Mouse (Mus musculus): ENCODE measurements around the gene Bahcc1. TPM values are rescaled to one million over a fixed set of nuclear protein-coding genes. Genes with fewer than 3 reads are reported as not detected.
A peak's percentile ranks its signal among the peaks of the same experiment; 100 is the strongest.

The Bahcc1 gene
- total and polyA plus RNA-seq, 2 experiments = 1.2 to 3.4 TPM

DNA sequence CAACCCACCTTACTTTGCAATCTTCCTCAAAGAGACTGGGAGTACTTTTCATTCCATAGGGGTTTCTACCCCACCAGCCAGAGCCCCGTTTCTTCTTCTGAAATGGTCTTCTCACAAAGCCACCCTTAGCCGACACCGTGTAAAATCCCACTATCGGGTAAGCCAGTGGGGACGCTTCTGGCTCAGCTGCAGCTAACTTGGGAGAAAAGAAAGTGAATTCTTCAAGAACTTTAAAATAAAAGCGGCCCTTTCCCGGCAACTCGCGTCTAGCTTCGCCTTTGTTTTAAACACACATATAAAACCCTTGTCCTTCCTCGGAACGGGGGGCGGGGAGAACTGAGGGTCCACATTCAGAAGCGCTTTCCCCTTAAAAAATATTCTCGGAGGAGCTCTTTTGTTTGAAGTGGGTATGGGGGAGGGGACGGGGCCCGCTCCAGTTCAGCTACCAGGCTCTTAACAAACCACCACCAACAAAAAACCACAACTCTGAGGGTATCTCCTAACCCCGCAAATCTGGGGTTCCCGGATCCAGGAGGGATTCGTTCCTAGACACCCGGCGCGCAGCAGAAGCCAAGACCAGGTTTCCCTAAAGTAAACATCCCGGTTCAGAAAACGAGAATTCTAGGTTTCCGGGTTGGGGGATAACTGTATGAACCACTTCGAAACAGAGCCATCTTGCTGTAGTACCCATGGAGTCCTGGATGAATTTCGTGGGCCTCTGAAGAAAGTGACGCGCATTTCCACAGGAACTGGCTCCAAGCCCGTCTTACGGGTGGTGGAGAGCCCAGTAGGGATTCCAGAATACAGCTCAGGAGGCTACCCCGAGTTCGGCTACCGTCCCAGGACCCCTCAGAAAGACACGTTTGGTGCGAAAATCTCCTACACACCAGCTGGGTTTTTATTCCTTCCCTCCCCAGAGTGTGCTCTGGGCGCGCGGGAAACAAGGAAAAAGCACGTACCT, 44.0 kb upstream of the Bahcc1 start:
- under 1% methylated on average over 41 of the region's 41 CpGs for WGBS
- peak overlapping the region; percentile 94 for H3K27ac ChIP-seq (replicated peaks; ENCODE audit: insufficient read depth, low read depth, low read length)
- peaks cover 13% of the 10 kb centered on the region for H3K4me1 ChIP-seq (ENCODE audit: control insufficient read depth, insufficient read depth, low read length)
- H3K79me2 ChIP-seq (ENCODE audit: control insufficient read depth, insufficient read depth, low read length) = peaks cover 19% of the 10 kb centered on the region; the same call in 1 of the 2 replicates
- TF ChIP-seq POLR2A (IDR thresholded peaks at IDR 0.05; ENCODE audit: extremely low read depth, insufficient read depth, low read length) = no peak
- TF ChIP-seq CTCF (IDR thresholded peaks at IDR 0.05; ENCODE audit: low read depth, low read length) = no peak
- H3K27me3 ChIP-seq (ENCODE audit: control insufficient read depth, insufficient read depth, low read length) = no peaks in the 10 kb centered on the region
- no peaks in the 10 kb centered on the region for H3K36me3 ChIP-seq (ENCODE audit: control insufficient read depth, insufficient read depth, low read length)
- peak overlapping the region; percentile 91 for H3K4me3 ChIP-seq (ENCODE audit: insufficient read depth, low read depth, low read length)
- H3K9ac ChIP-seq (ENCODE audit: low read depth, low read length) = peak overlapping the region; percentile 95
- peak; percentile 64 for DNase-seq (ENCODE audit: extremely low read depth, low read depth, low spot score)

DNA sequence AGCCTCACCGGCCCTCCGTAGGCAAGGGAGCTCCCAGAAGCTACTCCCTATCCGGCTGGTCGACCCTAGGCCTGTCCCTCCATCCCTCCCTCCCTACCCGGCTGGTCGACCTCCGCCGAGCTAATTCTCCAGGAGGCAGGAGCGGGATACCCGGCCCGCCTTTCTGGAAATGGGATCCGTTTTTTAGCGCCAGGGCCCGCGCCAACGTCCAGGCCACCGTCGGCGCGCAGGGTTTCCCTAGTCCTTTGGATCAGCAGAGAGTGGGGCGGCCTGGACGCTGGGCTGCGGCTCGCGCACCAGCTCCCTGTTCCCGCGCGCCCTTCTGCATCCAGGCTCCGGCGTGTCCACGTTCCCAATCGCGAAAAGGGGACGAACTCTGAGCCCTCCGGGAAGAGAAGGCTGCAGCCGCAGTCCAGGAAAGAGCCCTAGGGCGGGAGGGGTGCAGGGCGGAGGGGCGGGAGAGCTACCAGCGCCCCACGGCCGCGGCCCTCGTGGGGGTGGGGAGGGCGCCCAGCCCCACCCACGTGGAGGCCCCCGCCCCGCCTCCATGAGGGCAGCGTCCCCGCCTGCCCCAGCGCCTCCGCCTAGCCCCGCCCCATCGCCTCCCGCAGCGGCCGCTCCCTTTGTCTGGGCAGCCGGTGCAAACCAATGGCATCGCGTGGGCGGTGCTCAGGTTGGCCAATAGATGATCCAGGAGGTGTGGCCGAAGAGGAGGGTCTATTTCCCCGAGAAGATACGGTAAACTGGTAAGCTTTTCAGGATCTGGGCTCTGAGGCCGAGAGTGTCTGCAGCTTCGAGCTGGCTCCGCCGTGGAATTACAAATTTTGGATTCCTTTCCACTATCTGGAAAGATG, 43.1 kb upstream of the Bahcc1 start:
- Histone ChIP-seq H3K27ac (replicated peaks; ENCODE audit: insufficient read depth, low read depth, low read length) (peak overlapping the region; percentile 94), H3K79me2 (ENCODE audit: control insufficient read depth, insufficient read depth, low read length) (peaks cover 19% of the 10 kb centered on the region; the same call in 1 of the 2 replicates), H3K27me3 (ENCODE audit: control insufficient read depth, insufficient read depth, low read length) (no peaks in the 10 kb centered on the region), H3K9ac (ENCODE audit: low read depth, low read length) (peak overlapping the region; percentile 95), H3K4me1 (ENCODE audit: control insufficient read depth, insufficient read depth, low read length) (peaks cover 6% of the 10 kb centered on the region), H3K36me3 (ENCODE audit: control insufficient read depth, insufficient read depth, low read length) (no peaks in the 10 kb centered on the region), H3K4me3 (ENCODE audit: insufficient read depth, low read depth, low read length) (peak overlapping the region; percentile 91)
- peak; percentile 94 for DNase-seq (ENCODE audit: extremely low read depth, low read depth, low spot score)
- under 1% methylated on average over 68 of the region's 68 CpGs for WGBS
- TF ChIP-seq POLR2A (IDR thresholded peaks at IDR 0.05; ENCODE audit: extremely low read depth, insufficient read depth, low read length) (peak; percentile 92), CTCF (IDR thresholded peaks at IDR 0.05; ENCODE audit: low read depth, low read length) (no peak)

DNA sequence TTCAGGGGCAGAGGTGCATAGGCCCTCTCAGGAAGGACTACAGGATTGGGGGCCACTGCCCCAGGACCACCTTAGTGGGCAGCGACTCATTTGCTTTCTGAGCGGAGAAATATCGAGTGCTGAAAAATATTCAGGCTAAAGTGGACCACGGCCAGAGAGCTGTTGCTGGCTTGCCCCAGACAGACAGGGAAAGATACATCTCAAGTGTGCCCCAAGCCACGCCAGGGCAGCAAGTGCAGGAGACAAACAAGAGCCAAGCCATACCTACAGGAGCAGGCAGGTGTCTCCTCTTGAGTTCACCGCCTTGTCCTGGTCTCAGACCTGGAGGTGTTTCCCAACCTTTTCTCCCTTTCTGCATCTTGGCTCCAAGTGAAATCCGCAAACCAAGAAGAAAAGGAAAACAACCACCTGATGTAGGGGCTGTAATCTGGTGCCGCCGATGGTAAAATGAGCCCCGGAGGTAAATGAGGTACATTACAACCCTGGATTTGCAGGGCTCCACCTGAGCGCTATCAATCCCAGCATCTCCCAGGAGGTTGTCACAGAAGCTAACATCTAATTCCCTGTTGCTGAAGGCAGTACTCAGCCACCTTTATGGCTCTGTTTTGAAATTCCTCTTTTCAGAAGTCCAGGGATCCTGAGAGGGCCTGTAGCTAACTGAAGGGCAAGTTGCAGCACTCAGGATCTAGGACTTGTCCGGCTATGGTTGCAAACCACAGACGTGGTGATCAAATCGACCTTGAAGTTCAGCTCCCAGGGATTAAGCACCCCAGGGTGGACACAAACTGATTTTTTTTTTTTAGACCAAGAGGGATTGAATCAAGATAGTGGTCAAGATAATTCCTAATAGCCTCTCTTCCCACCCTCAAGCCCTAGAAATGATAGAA, 42.0 kb upstream of the Bahcc1 start:
- Histone ChIP-seq H3K27me3 (ENCODE audit: control insufficient read depth, insufficient read depth, low read length) (no peaks in the 10 kb centered on the region), H3K27ac (replicated peaks; ENCODE audit: insufficient read depth, low read depth, low read length) (peak overlapping the region; percentile 67), H3K79me2 (ENCODE audit: control insufficient read depth, insufficient read depth, low read length) (peaks cover 19% of the 10 kb centered on the region; the same call in 1 of the 2 replicates), H3K36me3 (ENCODE audit: control insufficient read depth, insufficient read depth, low read length) (no peaks in the 10 kb centered on the region), H3K4me1 (ENCODE audit: control insufficient read depth, insufficient read depth, low read length) (peaks cover 6% of the 10 kb centered on the region), H3K9ac (ENCODE audit: low read depth, low read length) (peak overlapping the region; percentile 31), H3K4me3 (ENCODE audit: insufficient read depth, low read depth, low read length) (no peak overlapping the region)
- 58% methylated on average over 14 of the region's 14 CpGs for WGBS
- TF ChIP-seq CTCF (IDR thresholded peaks at IDR 0.05; ENCODE audit: low read depth, low read length) (no peak), POLR2A (IDR thresholded peaks at IDR 0.05; ENCODE audit: extremely low read depth, insufficient read depth, low read length) (no peak)
- DNase-seq (ENCODE audit: extremely low read depth, low read depth, low spot score) = no peak

DNA sequence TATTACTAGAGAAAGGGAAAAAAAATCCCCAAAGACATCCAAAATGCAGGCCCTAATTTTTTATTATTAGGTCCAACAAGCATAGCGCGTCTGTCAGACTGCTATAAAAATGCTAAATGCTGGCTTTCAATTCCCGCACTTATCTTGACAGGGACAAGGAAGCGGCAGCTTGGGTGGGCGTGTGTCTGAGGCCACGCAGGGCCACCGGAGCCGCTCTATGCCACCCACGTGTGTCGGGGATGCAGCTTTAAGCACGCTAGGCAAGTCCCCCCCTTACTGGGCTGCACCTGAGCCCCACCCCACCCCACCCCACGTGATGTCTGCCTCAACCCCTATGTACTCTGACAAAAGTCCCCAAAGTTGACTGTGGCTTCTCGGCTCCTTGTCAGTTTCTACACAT, 33.9 kb upstream of the Bahcc1 start:
- no peak for TF ChIP-seq POLR2A (IDR thresholded peaks at IDR 0.05; ENCODE audit: extremely low read depth, insufficient read depth, low read length)
- no peak for TF ChIP-seq CTCF (IDR thresholded peaks at IDR 0.05; ENCODE audit: low read depth, low read length)
- no peaks in the 10 kb centered on the region for H3K36me3 ChIP-seq (ENCODE audit: control insufficient read depth, insufficient read depth, low read length)
- H3K27ac ChIP-seq (replicated peaks; ENCODE audit: insufficient read depth, low read depth, low read length) = no peak overlapping the region
- no peak overlapping the region for H3K4me3 ChIP-seq (ENCODE audit: insufficient read depth, low read depth, low read length)
- H3K4me1 ChIP-seq (ENCODE audit: control insufficient read depth, insufficient read depth, low read length) = no peaks in the 10 kb centered on the region
- H3K9ac ChIP-seq (ENCODE audit: low read depth, low read length) = no peak overlapping the region
- H3K79me2 ChIP-seq (ENCODE audit: control insufficient read depth, insufficient read depth, low read length) = no peaks in the 10 kb centered on the region
- no peaks in the 10 kb centered on the region for H3K27me3 ChIP-seq (ENCODE audit: control insufficient read depth, insufficient read depth, low read length)
- DNase-seq (ENCODE audit: extremely low read depth, low read depth, low spot score) = no peak
- WGBS = 82% methylated on average over 13 of the region's 13 CpGs

DNA sequence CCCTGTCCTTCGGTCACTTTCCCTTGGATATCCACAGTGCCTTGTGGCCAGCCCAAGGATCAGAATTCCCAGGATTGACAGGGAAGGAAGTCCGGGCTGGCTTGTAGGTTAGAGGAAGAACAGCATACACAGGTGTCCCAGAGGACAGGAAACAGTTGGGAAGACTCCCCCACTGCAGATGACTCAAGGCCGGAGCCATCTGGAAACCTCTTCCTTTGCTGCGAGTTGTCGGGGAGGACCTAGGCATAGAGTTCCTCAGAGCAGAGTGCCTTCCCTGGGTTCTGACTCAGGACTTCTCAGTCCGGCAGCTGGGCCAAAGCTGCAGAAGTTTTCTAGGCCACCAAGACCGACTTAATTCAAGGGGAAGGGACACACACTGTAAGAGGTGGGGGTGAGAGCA, 33.0 kb upstream of the Bahcc1 start:
- Histone ChIP-seq H3K27ac (replicated peaks; ENCODE audit: insufficient read depth, low read depth, low read length) (no peak overlapping the region), H3K9ac (ENCODE audit: low read depth, low read length) (no peak overlapping the region), H3K4me1 (ENCODE audit: control insufficient read depth, insufficient read depth, low read length) (no peaks in the 10 kb centered on the region), H3K36me3 (ENCODE audit: control insufficient read depth, insufficient read depth, low read length) (no peaks in the 10 kb centered on the region), H3K79me2 (ENCODE audit: control insufficient read depth, insufficient read depth, low read length) (no peaks in the 10 kb centered on the region), H3K27me3 (ENCODE audit: control insufficient read depth, insufficient read depth, low read length) (no peaks in the 10 kb centered on the region), H3K4me3 (ENCODE audit: insufficient read depth, low read depth, low read length) (no peak overlapping the region)
- TF ChIP-seq CTCF (IDR thresholded peaks at IDR 0.05; ENCODE audit: low read depth, low read length) = no peak
- TF ChIP-seq POLR2A (IDR thresholded peaks at IDR 0.05; ENCODE audit: extremely low read depth, insufficient read depth, low read length) = no peak
- DNase-seq (ENCODE audit: extremely low read depth, low read depth, low spot score) = no peak
- 79% methylated on average over 7 of the region's 7 CpGs for WGBS

All from liver, adult 2 months (tissue).